Mouse (Mus musculus): ENCODE measurements around the gene Rrp7a.

DNA sequence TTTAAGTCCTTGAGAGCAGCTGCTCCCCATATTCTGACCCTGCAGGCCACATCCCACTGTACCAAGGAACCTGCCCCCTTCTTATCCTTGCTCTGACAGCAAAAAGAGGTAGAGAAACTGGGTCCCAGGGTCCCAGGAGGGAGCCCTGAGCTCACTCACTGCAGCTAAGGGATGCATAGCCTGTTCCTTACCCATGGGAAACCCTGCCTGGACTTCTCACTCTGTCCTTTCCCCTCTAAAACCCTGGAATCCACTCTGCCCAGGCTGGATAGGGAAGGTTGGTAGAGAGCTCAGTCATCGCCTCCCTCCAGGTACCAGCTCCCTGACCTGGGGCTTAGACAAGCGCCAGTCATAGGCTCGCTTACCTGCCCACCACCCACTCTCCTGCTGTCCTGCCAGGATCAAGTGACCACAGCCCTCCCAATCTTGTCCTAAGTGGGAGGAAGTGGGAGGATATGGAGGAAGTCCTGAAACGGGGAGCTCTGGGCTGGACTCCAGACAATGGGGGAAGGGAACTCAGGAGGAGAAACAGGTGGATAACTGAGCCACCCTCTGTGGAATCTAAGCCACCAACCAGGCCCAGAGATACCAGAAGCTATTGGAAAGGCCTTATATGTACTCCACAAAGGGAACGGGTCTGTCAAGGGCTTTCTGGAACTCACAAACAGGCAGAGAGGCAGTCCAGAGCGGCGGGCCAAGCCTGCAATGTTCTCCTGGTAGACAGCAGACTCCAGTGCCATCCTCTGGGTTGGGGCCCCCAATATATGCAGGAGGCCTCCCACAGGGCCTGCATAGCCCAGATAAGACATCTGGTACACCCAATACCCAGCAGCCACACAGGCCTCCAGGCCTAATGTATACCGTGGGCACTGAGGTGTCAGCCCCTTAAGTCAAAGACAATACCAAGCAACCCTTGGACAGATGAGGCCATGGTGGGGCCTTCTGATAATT lies 47.4 kb upstream of the Rrp7a start:
- TF ChIP-seq CTCF (IDR thresholded peaks at IDR 0.05; ENCODE audit: control insufficient read depth, insufficient read depth, insufficient read length) (no peak), MAX (IDR thresholded peaks at IDR 0.05) (no peak), USF1 (IDR thresholded peaks at IDR 0.05; ENCODE audit: low read depth) (no peak), FOSL1 (IDR thresholded peaks at IDR 0.05; ENCODE audit: insufficient read depth, low read length, poor library complexity, severe bottlenecking) (no peak), MYOG (IDR thresholded peaks at IDR 0.05; ENCODE audit: control insufficient read depth, extremely low read depth, insufficient read length) (no peak), MYOD1 (IDR thresholded peaks at IDR 0.05; ENCODE audit: control insufficient read depth, insufficient read length, low read depth) (no peak)
